Mouse (Mus musculus) heart, embryonic 11.5 days (tissue): ENCODE results near the gene Ly6f. TPM values are rescaled to one million over a fixed set of nuclear protein-coding genes. Genes with fewer than 3 reads are reported as not detected.

Experiments
- polyA plus RNA-seq: library from polyadenylated mRNA; unstranded; fragments of >200 nt; fragmentation: Nextera tagmentation; extraction: Ambion mirVana; gene quantifications from 2 replicates; pipeline ENCODE4 v1.2.1, GENCODE M21; 2014

The Ly6f gene
- polyA plus RNA-seq, 1 experiment from 2014 or later, result not detected

Other genes with a start within 250 kb of the Ly6f start
- gene Ly6c1, start 219.6 kb upstream of the Ly6f start, polyA plus RNA-seq, result 0.72 and 0.99 TPM in 2 replicates
- not detected in 2 replicates for gene Ly6c2, start 156.5 kb upstream of the Ly6f start, polyA plus RNA-seq
- gene Ly6g, start 113.2 kb upstream of the Ly6f start, polyA plus RNA-seq, result not detected in 2 replicates
- not detected in 2 replicates for gene BC025446, start 52.0 kb upstream of the Ly6f start, polyA plus RNA-seq